Mouse (Mus musculus): ENCODE measurements at regions not wholly inside any gene's neighbourhood (a gene's known extent, or its start where the extent isn't known, plus 50 kb on each side); places are given as distances from the start of the nearest gene placed in this dataset.
"Not testable (repeated sequence)": the region's sequence is repeated elsewhere in the genome, so short reads cannot be mapped to it uniquely, and the experiment has no call there.

GRCm38 (mm10) chrX:50675356-50675755 is 165.5 kb upstream of the Stk26 start:
- no peak for DNase-seq (ENCODE audit: low spot score in 2 of 2)

- peak; percentile 14 to 47 for DNase-seq (ENCODE audit: low spot score in 2 of 2)
Measured at GRCm38 (mm10) chrX:50657835-50658565, 182.8 kb upstream of the Stk26 start.

GRCm38 (mm10) chrX:50657180-50657834 is 183.5 kb upstream of the Stk26 start:
- no peak for DNase-seq (ENCODE audit: low spot score in 2 of 2)

- not testable (repeated sequence) for DNase-seq (ENCODE audit: low spot score in 2 of 2)
Measured at GRCm38 (mm10) chrX:50655380-50655779, 185.5 kb upstream of the Stk26 start.

DNA sequence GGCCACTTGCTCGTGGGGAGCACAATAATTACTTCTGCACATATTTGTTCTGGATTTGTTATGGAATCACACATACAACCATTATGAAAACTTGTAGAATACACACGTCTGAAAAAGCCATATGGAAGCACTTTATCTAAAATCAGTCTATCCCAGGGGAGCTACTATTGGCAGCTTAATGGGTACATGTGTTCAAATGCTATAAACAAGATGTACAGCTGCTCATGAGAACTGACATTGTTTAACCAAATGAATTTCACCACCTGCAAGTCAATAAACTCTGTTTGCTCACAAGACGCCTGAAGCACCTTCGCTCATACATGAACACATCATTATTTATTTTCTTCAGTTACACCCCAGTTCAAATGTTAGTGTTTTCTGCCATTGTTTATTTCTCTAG is 199.5 kb upstream of the Stk26 start:
- no peak for DNase-seq (ENCODE audit: low spot score in 2 of 2)

DNA sequence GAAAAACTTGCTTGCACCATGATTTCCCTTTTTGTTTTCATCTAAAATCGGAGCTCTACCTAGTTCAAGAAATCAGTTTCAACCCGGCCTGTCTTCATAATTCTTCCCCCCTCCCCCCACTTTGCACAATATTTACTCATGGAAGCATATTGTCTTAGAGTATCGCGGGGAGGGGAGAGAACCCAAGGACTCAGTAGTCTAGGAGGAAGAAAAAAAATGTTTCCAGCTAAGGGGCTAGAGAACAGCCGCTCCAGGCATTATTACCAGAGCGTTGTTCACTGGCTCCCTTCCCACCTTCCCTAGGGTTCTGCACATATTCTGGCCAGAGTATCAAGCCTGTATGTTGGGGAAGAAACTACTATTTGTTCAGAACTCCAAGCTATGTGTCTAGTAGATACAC is 205.2 kb upstream of the Stk26 start:
- DNase-seq (ENCODE audit: low spot score in 2 of 2), result no peak

DNA sequence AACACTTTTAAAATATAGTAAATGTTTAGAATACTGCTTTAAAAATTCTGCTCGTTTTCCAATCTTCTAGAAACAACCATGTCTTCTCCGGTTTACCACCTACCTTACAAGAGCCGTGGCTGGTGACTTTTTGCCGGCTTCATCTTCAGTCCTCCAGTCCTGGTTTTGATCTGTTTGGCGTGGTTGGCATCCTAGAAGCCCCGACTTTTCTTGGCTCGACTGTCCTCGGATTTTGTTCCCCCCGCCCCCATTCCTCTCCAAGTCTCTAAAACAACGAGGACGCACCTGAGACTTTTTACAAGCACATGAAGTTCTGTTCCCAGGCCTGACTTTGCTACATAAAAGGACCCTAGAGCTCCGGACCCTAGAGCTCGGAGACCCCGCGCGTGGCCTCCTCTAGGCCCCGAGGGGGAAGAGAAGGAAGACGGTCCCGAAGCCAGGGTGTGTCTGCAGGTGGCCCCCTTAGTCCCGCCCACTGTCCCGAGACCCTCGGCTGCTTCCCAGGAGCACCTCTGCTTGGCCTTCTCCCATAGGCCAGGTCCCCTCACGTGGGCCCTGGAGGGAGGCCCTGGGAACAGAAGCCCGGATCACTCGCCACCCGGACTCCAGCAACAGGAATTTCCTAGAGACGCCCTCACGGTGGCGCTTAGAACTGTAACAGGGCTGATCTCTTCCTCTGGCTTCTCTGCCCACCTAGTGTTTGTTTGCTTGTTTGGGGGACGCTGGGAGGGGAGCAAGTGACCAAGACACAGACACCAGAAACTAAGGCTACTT is 205.8 kb upstream of the Stk26 start:
- DNase-seq (ENCODE audit: low spot score in 2 of 2), result peak in 1 of 2 experiments; percentile 40

- no peak for DNase-seq (ENCODE audit: low spot score in 2 of 2)
Measured at GRCm38 (mm10) chrX:50632536-50632935, 204.2 kb upstream of the Olfr1324 start.

DNA sequence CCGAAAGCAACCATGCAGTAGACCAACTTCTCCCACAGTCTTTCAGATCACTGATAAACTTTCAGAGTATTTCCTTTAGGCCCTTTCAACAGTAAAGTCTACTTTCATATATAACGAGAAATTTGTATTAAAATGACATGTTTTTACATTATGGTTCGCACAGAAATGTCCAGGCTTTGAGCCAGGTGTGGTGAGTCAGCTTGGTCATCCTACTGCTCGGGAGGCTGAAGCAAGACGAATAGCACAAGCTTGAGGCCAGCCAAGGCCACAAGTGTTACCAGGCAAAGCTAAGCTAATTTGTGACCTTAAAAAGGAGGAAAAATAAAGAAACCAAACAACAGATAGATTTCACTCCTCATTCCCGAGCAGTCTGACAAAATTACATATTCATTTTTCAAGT is 197.0 kb upstream of the Olfr1324 start:
- DNase-seq (ENCODE audit: low spot score in 2 of 2), result no peak

- peak in 1 of 2 experiments; percentile 60 for DNase-seq (ENCODE audit: low spot score in 2 of 2)
Measured at GRCm38 (mm10) chrX:50622984-50623455, 194.7 kb upstream of the Olfr1324 start.

- DNase-seq (ENCODE audit: low spot score in 2 of 2), result no peak
Measured at GRCm38 (mm10) chrX:50620909-50621308, 192.6 kb upstream of the Olfr1324 start.

DNA sequence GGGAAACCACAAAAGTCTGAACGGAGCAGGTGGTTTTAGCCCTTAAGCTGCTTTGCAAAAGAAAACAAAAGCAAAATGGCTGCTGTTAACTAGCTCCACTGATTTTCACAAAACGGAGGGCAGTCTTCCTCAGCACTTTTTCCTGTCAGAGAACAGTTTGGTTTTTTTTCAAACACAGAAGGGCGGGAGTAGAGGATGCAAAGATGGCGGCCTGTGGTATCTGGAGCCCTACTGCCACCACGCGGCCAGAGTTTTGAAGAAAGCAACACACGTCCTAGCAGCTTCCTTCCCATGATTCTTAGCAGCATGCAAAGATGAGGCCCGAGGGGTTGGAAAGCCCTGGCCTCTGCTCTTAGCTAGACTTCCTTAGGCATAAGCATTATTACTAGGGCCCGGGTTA is 191.6 kb upstream of the Olfr1324 start:
- DNase-seq (ENCODE audit: low spot score in 2 of 2), result peak in 1 of 2 experiments; percentile 66

DNA sequence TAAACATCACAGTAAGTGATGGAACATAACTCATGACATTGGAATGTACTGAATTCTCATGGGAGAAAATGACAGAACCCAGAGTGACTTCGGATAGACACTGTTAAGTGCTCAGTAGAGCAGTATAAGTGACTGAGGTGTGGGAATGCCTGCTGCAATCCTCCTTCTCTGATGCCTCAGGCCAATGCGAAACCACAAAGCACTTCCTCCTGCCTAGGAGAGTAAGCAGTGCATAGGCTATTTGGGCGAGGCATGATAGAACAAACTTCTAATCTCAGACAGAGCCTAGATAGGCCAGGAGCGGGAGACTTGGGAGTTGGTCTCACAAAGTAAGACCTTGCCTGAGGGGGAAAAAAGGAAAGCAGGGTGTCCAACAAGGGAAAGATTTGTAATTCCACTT is 190.6 kb upstream of the Olfr1324 start:
- DNase-seq (ENCODE audit: low spot score in 2 of 2), result no peak

GRCm38 (mm10) chrX:50616920-50617319 is 188.6 kb upstream of the Olfr1324 start:
- DNase-seq (ENCODE audit: low spot score in 2 of 2), result peak; percentile 15 to 96

GRCm38 (mm10) chrX:50614874-50615273 is 186.6 kb upstream of the Olfr1324 start:
- peak in 1 of 2 experiments; percentile 15 for DNase-seq (ENCODE audit: low spot score in 2 of 2)

GRCm38 (mm10) chrX:50614367-50614766 is 186.1 kb upstream of the Olfr1324 start:
- DNase-seq (ENCODE audit: low spot score in 2 of 2), result peak; percentile 30 to 70

DNA sequence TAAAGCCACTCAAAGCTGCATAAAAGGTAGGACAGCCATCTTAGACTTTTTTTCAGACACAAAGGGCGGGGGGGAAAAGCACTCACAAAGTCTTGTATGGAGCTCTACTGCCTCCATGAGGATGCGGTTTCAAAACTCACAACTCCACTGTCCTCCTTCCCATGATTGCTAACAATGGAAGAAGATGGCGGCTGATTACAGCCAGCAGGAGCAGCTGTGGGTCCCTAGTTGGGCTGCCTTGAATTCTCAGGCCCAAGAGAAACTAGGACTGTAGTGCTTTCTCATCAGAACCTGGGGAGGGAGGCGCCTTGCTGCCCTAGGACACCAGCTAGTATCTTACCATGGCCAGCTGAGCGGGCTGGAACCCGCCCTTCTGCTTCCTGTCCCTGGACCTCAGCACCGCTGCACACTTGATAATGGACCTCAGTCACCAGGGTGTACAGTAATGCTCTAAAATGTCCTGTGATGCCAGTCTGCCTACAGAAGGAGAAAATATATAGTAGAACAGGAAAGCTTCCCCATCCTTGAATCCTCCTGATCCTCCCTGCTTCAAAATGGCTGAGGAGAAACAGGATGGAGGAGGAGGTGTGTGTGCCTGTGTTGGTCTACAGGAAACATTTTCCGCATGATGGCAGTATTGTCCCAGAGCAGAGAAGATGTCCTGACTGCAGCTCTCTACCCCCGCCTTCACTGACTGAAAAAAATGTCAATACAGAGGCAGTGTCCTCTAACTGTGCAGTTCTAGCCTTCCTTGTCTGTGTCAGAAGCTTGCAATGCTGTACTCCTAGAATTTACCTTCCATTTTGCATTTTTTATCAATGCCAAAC is 183.7 kb upstream of the Olfr1324 start:
- peak; percentile 20 to 62 for DNase-seq (ENCODE audit: low spot score in 2 of 2)

DNA sequence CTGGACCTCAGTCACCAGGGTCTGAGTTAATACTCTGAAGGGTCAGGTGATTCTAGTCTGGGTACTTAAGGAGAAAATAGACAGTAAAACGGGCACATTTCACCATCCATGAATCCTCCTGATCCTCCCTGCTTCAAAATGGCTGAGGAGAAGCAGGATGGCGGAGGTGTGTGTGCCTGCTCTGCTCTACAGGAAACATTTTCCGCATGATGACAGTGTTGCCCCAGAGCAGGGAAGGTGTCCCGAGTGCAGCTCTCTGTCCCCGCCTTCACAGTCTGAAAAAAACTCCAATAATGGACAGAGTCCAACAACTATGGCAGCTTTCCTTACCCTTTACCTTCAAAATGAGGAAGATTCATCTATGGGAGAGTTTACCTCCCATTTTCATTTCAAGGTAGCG is 179.8 kb upstream of the Olfr1324 start:
- not testable (repeated sequence) for DNase-seq (ENCODE audit: low spot score in 2 of 2)

GRCm38 (mm10) chrX:50607636-50608035 is 179.3 kb upstream of the Olfr1324 start:
- DNase-seq (ENCODE audit: low spot score in 2 of 2), result peak; percentile 25 to 69

GRCm38 (mm10) chrX:50605517-50605916 is 177.2 kb upstream of the Olfr1324 start:
- not testable (repeated sequence) for DNase-seq (ENCODE audit: low spot score in 2 of 2)

- peak in 1 of 2 experiments; percentile 85 for DNase-seq (ENCODE audit: low spot score in 2 of 2)
Measured at GRCm38 (mm10) chrX:50604995-50605394, 176.7 kb upstream of the Olfr1324 start.

All from spleen, postnatal 10 days (tissue).